Mouse (Mus musculus) stomach, postnatal 0 days (tissue): Measurements from ENCODE around the gene Ddx1.

Experiments
- CTCF ChIP-seq: IDR thresholded peaks from 2 replicates; pipeline ENCODE4 v1.5.1; 2016; ENCODE audit warnings: antibody characterized with exemption, low read depth, mild to moderate bottlenecking, moderate library complexity
- EP300 ChIP-seq: optimal IDR thresholded peaks from 2 replicates; pipeline ENCODE3; 2016; ENCODE audit warnings: antibody characterized with exemption

- TF ChIP-seq CTCF (no peak), EP300 (no peak)
Measured at GRCm38 (mm10) chr12:13182220-13182619, 66.8 kb downstream of the Ddx1 start.
